Mouse (Mus musculus): ENCODE measurements around the gene Slc4a7. TPM values are rescaled to one million over a fixed set of nuclear protein-coding genes. Genes with fewer than 3 reads are reported as not detected.

The Slc4a7 gene
- polyA plus RNA-seq, 1 experiment from 2014 or later: 30.4 TPM

DNA sequence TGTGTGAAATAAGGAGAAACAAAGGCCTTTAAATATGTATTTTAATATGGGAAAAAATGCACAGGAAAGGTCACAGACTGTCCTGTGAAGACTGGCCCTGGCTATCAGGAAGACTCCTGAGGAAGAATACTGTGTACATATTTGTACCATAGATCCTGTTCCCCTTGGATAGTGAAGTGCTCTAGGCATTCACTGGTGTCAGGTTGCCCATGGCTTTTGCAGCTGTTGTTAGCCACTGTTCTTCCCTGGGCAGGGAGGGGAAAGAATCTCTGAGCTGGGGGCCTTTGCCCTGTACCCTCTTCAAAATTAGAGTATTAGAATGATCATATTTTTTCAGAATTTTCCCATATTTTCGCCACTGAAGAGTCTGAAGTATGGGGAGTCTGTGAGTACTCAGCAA is 131.4 kb downstream of the Slc4a7 start:
- Histone ChIP-seq H3K27me3 (ENCODE audit: control insufficient read depth, insufficient read depth, low read length) (no peaks in the 10 kb centered on the region), H3K27ac (no peak overlapping the region), H3K36me3 (replicated peaks; ENCODE audit: control insufficient read depth, insufficient read depth) (no peaks in the 10 kb centered on the region), H3K9ac (no peak overlapping the region), H3K4me3 (replicated peaks; ENCODE audit: low read length) (no peak overlapping the region), H3K4me1 (replicated peaks; ENCODE audit: control insufficient read depth, insufficient read depth, low read length) (no peaks in the 10 kb centered on the region), H3K4me2 (replicated peaks) (no peak overlapping the region), H3K9me3 (ENCODE audit: control insufficient read depth, low read length) (no peaks in the 10 kb centered on the region)
- no peak for DNase-seq (ENCODE audit: low spot score)
- ATAC-seq (ENCODE audit: low FRiP score): no peak
- 90% methylated on average over 1 of the region's 1 CpGs for WGBS

- Histone ChIP-seq H3K4me3 (replicated peaks; ENCODE audit: low read length) (no peak overlapping the region), H3K9me3 (ENCODE audit: control insufficient read depth, low read length) (no peaks in the 10 kb centered on the region), H3K4me1 (replicated peaks; ENCODE audit: control insufficient read depth, insufficient read depth, low read length) (no peaks in the 10 kb centered on the region), H3K27ac (no peak overlapping the region), H3K36me3 (replicated peaks; ENCODE audit: control insufficient read depth, insufficient read depth) (no peaks in the 10 kb centered on the region), H3K4me2 (replicated peaks) (no peak overlapping the region), H3K9ac (no peak overlapping the region), H3K27me3 (ENCODE audit: control insufficient read depth, insufficient read depth, low read length) (no peaks in the 10 kb centered on the region)
- no peak for DNase-seq (ENCODE audit: low spot score)
- 90% methylated on average over 2 of the region's 2 CpGs for WGBS
- ATAC-seq (ENCODE audit: low FRiP score): no peak
Observed at GRCm38 (mm10) chr14:14834266-14834665, 132.2 kb downstream of the Slc4a7 start.

DNA sequence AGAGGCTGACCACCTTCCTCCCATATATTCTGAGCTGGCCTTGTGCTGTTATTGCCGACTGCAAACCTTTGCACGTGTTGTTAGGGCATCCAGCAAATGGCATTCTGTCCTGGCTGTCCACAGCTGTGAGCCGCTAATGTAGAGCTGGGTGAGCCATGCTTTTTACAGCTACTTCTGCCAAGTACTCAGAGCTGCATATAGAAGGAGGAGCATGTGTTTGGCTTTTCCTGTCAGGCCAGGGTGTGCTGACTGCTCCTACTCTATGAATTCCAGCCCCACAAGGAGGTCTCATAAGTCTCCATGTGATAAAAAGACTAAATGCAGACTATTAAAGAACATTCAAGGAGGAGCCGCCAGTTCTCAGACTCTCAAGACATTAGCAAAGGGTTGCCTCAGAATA is 135.5 kb downstream of the Slc4a7 start:
- H3K9ac ChIP-seq: no peak overlapping the region
- DNase-seq (ENCODE audit: low spot score) (no peak), ATAC-seq (ENCODE audit: low FRiP score) (no peak)
- no peak overlapping the region for H3K4me2 ChIP-seq (replicated peaks)
- no peak overlapping the region for H3K27ac ChIP-seq
- WGBS: 86% methylated on average over 4 of the region's 4 CpGs
- no peaks in the 10 kb centered on the region for H3K27me3 ChIP-seq (ENCODE audit: control insufficient read depth, insufficient read depth, low read length)
- H3K4me3 ChIP-seq (replicated peaks; ENCODE audit: low read length): no peak overlapping the region
- no peaks in the 10 kb centered on the region for H3K4me1 ChIP-seq (replicated peaks; ENCODE audit: control insufficient read depth, insufficient read depth, low read length)
- H3K36me3 ChIP-seq (replicated peaks; ENCODE audit: control insufficient read depth, insufficient read depth): no peaks in the 10 kb centered on the region
- no peaks in the 10 kb centered on the region for H3K9me3 ChIP-seq (ENCODE audit: control insufficient read depth, low read length)

DNA sequence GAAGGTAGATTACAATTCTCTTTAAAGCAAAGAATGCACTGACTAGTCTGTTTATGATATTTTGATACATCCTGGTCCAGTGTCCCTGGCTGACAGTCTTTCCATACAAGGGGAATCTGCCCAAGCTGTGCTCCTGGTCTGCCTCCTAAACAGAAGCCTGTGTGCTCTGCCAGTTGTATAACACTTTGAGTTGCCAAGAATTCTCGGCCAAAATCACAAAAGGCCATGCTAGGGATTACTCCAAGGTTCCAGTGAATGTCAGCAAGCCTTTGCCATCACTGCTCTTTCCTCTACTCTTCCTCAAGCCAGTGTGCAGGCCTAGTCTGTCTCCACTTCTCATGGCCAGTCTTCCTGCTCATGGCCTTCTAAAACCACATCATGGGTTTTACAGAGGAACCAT is 136.0 kb downstream of the Slc4a7 start:
- Histone ChIP-seq H3K27ac (no peak overlapping the region), H3K4me3 (replicated peaks; ENCODE audit: low read length) (no peak overlapping the region), H3K9me3 (ENCODE audit: control insufficient read depth, low read length) (no peaks in the 10 kb centered on the region), H3K9ac (no peak overlapping the region), H3K36me3 (replicated peaks; ENCODE audit: control insufficient read depth, insufficient read depth) (no peaks in the 10 kb centered on the region), H3K4me1 (replicated peaks; ENCODE audit: control insufficient read depth, insufficient read depth, low read length) (no peaks in the 10 kb centered on the region), H3K27me3 (ENCODE audit: control insufficient read depth, insufficient read depth, low read length) (no peaks in the 10 kb centered on the region), H3K4me2 (replicated peaks) (no peak overlapping the region)
- 77% methylated on average over 1 of the region's 1 CpGs for WGBS
- no peak for ATAC-seq (ENCODE audit: low FRiP score)
- DNase-seq (ENCODE audit: low spot score): no peak

- Histone ChIP-seq H3K27ac (no peak overlapping the region), H3K36me3 (replicated peaks; ENCODE audit: control insufficient read depth, insufficient read depth) (no peaks in the 10 kb centered on the region), H3K9me3 (ENCODE audit: control insufficient read depth, low read length) (no peaks in the 10 kb centered on the region), H3K4me3 (replicated peaks; ENCODE audit: low read length) (no peak overlapping the region), H3K27me3 (ENCODE audit: control insufficient read depth, insufficient read depth, low read length) (no peaks in the 10 kb centered on the region), H3K9ac (no peak overlapping the region), H3K4me1 (replicated peaks; ENCODE audit: control insufficient read depth, insufficient read depth, low read length) (no peaks in the 10 kb centered on the region), H3K4me2 (replicated peaks) (no peak overlapping the region)
- ATAC-seq (ENCODE audit: low FRiP score) (no peak), DNase-seq (ENCODE audit: low spot score) (no peak)
- WGBS: 80% methylated on average over 8 of the region's 8 CpGs
Observed at GRCm38 (mm10) chr14:14842734-14843530, 140.9 kb downstream of the Slc4a7 start.

Other genes starting within 250 kb of the Slc4a7 start
- gene Nek10, start 101.1 kb downstream of the Slc4a7 start, polyA plus RNA-seq (2014; fragmentation: Nextera tagmentation; extraction: Ambion mirVana): 0.23 and 0.25 TPM in 2 replicates